Mouse (Mus musculus) embryonic facial prominence, embryonic 12.5 days (tissue): ENCODE data around the gene Pthlh. TPM values are rescaled to one million over a fixed set of nuclear protein-coding genes. Genes with fewer than 3 reads are reported as not detected.

Source experiments
- ATAC-seq: fragments of 200-750 bp; cut with Nextera tagmentation; 2 replicates; pipeline ENCODE4 v1.8.0; 2017; ENCODE audit not compliant: insufficient number of reproducible peaks, insufficient read depth, low FRiP score, low TSS enrichment
- H3K27ac ChIP-seq: fragments of 300-500 bp; sonication (generic); 2 replicates; pipeline ENCODE4 v1.5.1; 2016; ENCODE audit warnings: mild to moderate bottlenecking
- H3K27me3 ChIP-seq: fragments of 300-500 bp; sonication (generic); 2 replicates; pipeline ENCODE4 v1.6.1; 2016; ENCODE audit warnings: mild to moderate bottlenecking, moderate library complexity
- H3K36me3 ChIP-seq: fragments of 300-500 bp; sonication (generic); 2 replicates; pipeline ENCODE4 v1.6.1; 2016; ENCODE audit warnings: mild to moderate bottlenecking
- H3K4me1 ChIP-seq: fragments of 300-500 bp; sonication (generic); 2 replicates; pipeline ENCODE4 v1.6.1; 2016
- H3K4me2 ChIP-seq: fragments of 300-500 bp; sonication (generic); replicated peaks from 2 replicates; pipeline ENCODE4 v1.6.1; 2016; ENCODE audit warnings: mild to moderate bottlenecking, moderate library complexity
- H3K4me3 ChIP-seq: fragments of 300-500 bp; sonication (generic); 2 replicates; pipeline ENCODE4 v1.5.1; 2016; ENCODE audit warnings: mild to moderate bottlenecking
- H3K9ac ChIP-seq: fragments of 300-500 bp; sonication (generic); 2 replicates; pipeline ENCODE4 v1.6.1; 2016; ENCODE audit warnings: mild to moderate bottlenecking, moderate library complexity
- H3K9me3 ChIP-seq: fragments of 300-500 bp; sonication (generic); 2 replicates; pipeline ENCODE4 v1.6.1; 2016; ENCODE audit warnings: mild to moderate bottlenecking, moderate library complexity
- WGBS: fragments of 180-500 bp; shearing (Covaris S2); methylation state at CpG from one replicate; pipeline ENCODE4 v1.1.7; 2016; 5-methylcytosine and 5-hydroxymethylcytosine counted together
- polyA plus RNA-seq: library from polyadenylated mRNA; unstranded; fragments of >200 nt; fragmentation: Nextera tagmentation; extraction: Ambion mirVana; gene quantifications from 2 replicates; pipeline ENCODE4 v1.2.1, GENCODE M21; 2016

Gene Pthlh
- polyA plus RNA-seq, 1 experiment from 2014 or later: 11.9 TPM

DNA sequence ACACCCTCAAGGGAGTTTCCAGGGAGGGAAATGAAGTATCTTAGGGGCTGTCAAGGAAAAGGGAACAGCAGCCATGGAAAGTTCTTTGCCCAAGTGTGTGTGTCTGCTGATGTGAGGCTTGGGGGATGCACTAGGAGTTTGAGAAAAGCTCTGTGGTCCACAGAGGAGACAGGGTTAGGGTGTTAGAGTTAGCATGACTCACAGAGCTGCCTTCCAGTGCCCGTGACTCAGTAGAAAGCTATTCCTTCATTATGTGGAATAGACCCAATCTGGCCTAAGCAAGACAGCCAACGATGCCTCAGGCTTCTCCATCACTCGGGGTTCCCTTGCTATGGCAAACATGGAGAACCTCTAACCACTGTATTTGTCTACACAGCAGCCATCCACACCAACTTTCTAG lies 3.2 kb downstream of the Pthlh start:
- Histone ChIP-seq H3K36me3 (no peaks in the 10 kb centered on the region), H3K4me3 (no peak overlapping the region), H3K4me1 (peaks cover 9% of the 10 kb centered on the region), H3K9me3 (no peaks in the 10 kb centered on the region), H3K4me2 (peak overlapping the region; percentile 6; the same call in 1 of the 2 replicates), H3K9ac (no peak overlapping the region), H3K27me3 (peaks cover 22% of the 10 kb centered on the region), H3K27ac (no peak overlapping the region)
- 72% methylated on average over 3 of the region's 3 CpGs for WGBS
- ATAC-seq: no peak

DNA sequence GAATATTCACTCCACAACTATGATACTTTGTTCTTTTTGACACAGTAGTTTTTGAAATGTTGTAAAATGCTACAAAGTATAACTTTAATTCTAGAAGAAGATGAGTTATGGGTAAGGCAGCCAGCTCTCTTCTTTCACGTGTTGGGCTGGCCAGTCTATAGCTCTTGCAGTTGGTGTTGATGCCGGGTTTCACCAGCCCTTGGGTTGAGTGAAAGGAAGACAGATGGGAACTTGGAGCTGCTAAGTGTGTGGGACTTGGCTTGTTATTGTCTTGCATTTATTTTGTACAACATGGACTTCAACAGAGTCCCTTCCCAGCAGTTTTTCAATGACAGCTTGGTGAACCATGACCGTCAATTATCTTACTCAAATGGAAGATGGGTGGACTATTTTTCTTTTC lies 16.2 kb downstream of the Pthlh start:
- no peak overlapping the region for H3K4me3 ChIP-seq
- no peaks in the 10 kb centered on the region for H3K36me3 ChIP-seq
- no peak overlapping the region for H3K4me2 ChIP-seq
- H3K27ac ChIP-seq: no peak overlapping the region
- H3K4me1 ChIP-seq: no peaks in the 10 kb centered on the region
- 84% methylated on average over 3 of the region's 3 CpGs for WGBS
- H3K27me3 ChIP-seq: no peaks in the 10 kb centered on the region
- ATAC-seq: no peak
- no peak overlapping the region for H3K9ac ChIP-seq
- no peaks in the 10 kb centered on the region for H3K9me3 ChIP-seq

DNA sequence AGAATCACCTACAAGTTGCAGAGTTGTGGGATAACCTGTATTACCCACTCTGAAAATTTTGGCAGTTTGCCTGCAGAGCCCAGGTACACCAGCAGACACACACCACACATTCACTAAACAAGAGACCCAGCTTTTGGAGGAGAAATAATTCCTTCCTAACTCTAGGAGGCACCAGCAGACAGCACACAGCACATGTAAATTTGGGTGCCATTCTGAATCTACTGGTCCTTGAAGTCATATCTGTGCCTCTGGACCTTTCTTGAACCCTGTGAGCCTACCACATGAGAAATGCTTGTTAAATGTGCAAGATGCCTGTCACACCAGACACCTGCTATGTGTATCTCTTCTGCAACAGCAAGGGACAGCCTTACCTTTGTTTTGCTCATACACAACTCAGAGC lies 19.7 kb downstream of the Pthlh start:
- Histone ChIP-seq H3K4me2 (no peak overlapping the region), H3K27ac (no peak overlapping the region), H3K4me1 (no peaks in the 10 kb centered on the region), H3K9me3 (no peaks in the 10 kb centered on the region), H3K27me3 (no peaks in the 10 kb centered on the region), H3K9ac (no peak overlapping the region), H3K36me3 (no peaks in the 10 kb centered on the region), H3K4me3 (no peak overlapping the region)
- ATAC-seq: no peak

GRCm38 (mm10) chr6:147243655-147244054 lies 20.3 kb downstream of the Pthlh start:
- no peak overlapping the region for H3K4me3 ChIP-seq
- H3K27ac ChIP-seq: no peak overlapping the region
- H3K27me3 ChIP-seq: no peaks in the 10 kb centered on the region
- ATAC-seq: no peak
- H3K9me3 ChIP-seq: no peaks in the 10 kb centered on the region
- no peaks in the 10 kb centered on the region for H3K36me3 ChIP-seq
- WGBS: 54% methylated on average over 5 of the region's 5 CpGs
- no peaks in the 10 kb centered on the region for H3K4me1 ChIP-seq
- no peak overlapping the region for H3K4me2 ChIP-seq
- no peak overlapping the region for H3K9ac ChIP-seq

- Histone ChIP-seq H3K4me2 (no peak overlapping the region), H3K9ac (no peak overlapping the region), H3K4me1 (no peaks in the 10 kb centered on the region), H3K27ac (no peak overlapping the region), H3K27me3 (no peaks in the 10 kb centered on the region), H3K4me3 (no peak overlapping the region), H3K9me3 (no peaks in the 10 kb centered on the region), H3K36me3 (no peaks in the 10 kb centered on the region)
- 75% methylated on average over 3 of the region's 3 CpGs for WGBS
- ATAC-seq: no peak
These were observed 22.4 kb downstream of the Pthlh start for GRCm38 (mm10) chr6:147241541-147241940.

DNA sequence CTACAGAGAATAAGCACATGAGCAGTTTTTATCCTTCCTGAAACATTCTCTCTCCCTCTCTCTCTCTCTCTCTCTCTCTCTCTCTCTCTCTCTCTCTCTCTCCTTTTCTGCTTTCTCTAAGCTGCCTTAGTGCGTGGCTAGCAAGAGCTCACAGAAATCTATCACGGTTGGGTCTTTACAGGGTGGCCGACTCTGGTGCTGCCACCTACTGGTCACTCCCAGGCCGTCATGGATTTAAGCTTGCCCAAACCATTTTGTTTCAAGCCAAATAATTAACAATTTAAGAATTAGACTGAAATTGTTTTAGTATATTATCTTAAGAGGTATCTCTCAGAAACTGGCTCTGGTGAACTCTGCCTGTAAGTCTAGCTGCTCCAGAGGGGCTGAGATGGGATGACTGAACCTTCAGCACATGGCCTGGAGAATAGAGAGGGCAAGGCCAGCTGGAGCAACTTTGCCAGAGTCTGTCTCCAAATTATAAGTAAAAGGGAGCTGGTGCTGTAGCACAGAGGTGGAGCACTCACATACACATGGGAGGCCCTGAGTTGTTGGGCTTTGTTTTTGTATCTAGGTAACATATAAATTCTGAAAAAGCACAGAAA lies 23.7 kb downstream of the Pthlh start:
- ATAC-seq: no peak
- no peak overlapping the region for H3K4me3 ChIP-seq
- 2% methylated on average over 4 of the region's 4 CpGs for WGBS
- no peaks in the 10 kb centered on the region for H3K36me3 ChIP-seq
- H3K4me2 ChIP-seq: no peak overlapping the region
- H3K27me3 ChIP-seq: no peaks in the 10 kb centered on the region
- no peak overlapping the region for H3K27ac ChIP-seq
- H3K4me1 ChIP-seq: no peaks in the 10 kb centered on the region
- no peak overlapping the region for H3K9ac ChIP-seq
- no peaks in the 10 kb centered on the region for H3K9me3 ChIP-seq

- no peak for ATAC-seq
- Histone ChIP-seq H3K4me3 (no peak overlapping the region), H3K9me3 (no peaks in the 10 kb centered on the region), H3K36me3 (no peaks in the 10 kb centered on the region), H3K27ac (no peak overlapping the region), H3K4me2 (no peak overlapping the region), H3K9ac (no peak overlapping the region), H3K27me3 (no peaks in the 10 kb centered on the region), H3K4me1 (no peaks in the 10 kb centered on the region)
- WGBS: 84% methylated on average over 1 of the region's 1 CpGs
These were observed 37.3 kb downstream of the Pthlh start for GRCm38 (mm10) chr6:147226696-147227095.

DNA sequence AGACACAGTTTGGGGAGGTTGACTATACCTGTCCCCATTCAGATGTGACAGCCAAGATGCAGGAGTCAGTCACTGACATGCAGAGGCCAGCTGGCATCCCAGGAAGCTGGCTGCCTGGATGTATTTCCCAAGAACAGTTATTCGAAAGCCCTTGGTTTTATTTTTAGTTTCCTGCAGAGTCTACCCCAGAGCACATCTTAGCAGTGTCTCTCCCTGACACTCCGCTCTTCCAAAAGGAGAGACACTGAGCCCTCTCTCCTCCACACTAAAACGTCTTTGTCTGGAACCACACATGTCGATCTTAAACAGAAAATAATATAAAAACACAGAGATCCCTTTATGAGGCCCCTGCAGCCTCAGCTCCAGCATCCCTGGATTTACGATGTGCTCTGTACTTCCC lies 44.9 kb downstream of the Pthlh start:
- H3K4me3 ChIP-seq: no peak overlapping the region
- no peaks in the 10 kb centered on the region for H3K9me3 ChIP-seq
- H3K36me3 ChIP-seq: no peaks in the 10 kb centered on the region
- no peak for ATAC-seq
- no peak overlapping the region for H3K27ac ChIP-seq
- no peak overlapping the region for H3K4me2 ChIP-seq
- WGBS: 69% methylated on average over 5 of the region's 5 CpGs
- no peaks in the 10 kb centered on the region for H3K27me3 ChIP-seq
- no peaks in the 10 kb centered on the region for H3K4me1 ChIP-seq
- no peak overlapping the region for H3K9ac ChIP-seq

- no peaks in the 10 kb centered on the region for H3K9me3 ChIP-seq
- H3K27me3 ChIP-seq: no peaks in the 10 kb centered on the region
- H3K4me3 ChIP-seq: no peak overlapping the region
- H3K27ac ChIP-seq: no peak overlapping the region
- no peaks in the 10 kb centered on the region for H3K36me3 ChIP-seq
- no peak overlapping the region for H3K4me2 ChIP-seq
- WGBS: 90% methylated on average over 1 of the region's 1 CpGs
- H3K9ac ChIP-seq: no peak overlapping the region
- no peaks in the 10 kb centered on the region for H3K4me1 ChIP-seq
- no peak for ATAC-seq
These were observed 47.8 kb downstream of the Pthlh start for GRCm38 (mm10) chr6:147216156-147216555.

GRCm38 (mm10) chr6:147207821-147208330 lies 56.1 kb downstream of the Pthlh start:
- H3K4me3 ChIP-seq: no peak overlapping the region
- H3K4me1 ChIP-seq: no peaks in the 10 kb centered on the region
- 74% methylated on average over 5 of the region's 5 CpGs for WGBS
- no peaks in the 10 kb centered on the region for H3K27me3 ChIP-seq
- ATAC-seq: no peak
- no peaks in the 10 kb centered on the region for H3K36me3 ChIP-seq
- H3K9ac ChIP-seq: no peak overlapping the region
- no peak overlapping the region for H3K4me2 ChIP-seq
- H3K27ac ChIP-seq: no peak overlapping the region
- no peaks in the 10 kb centered on the region for H3K9me3 ChIP-seq
